Mouse (Mus musculus) intestine, postnatal 0 days (tissue): ENCODE measurements around the gene Plk2. TPM values are rescaled to one million over a fixed set of nuclear protein-coding genes. Genes with fewer than 3 reads are reported as not detected.
A peak's percentile ranks its signal among the peaks of the same experiment; 100 is the strongest.
"Not testable (repeated sequence)": the region's sequence is repeated elsewhere in the genome, so short reads cannot be mapped to it uniquely, and the experiment has no call there.

ENCODE experiments used
- ATAC-seq: fragments of 200-750 bp; cut with Nextera tagmentation; 2 replicates; pipeline ENCODE4 v1.8.0; 2017; ENCODE audit warnings: mild to moderate bottlenecking, moderate TSS enrichment, moderate library complexity
- H3K27ac ChIP-seq: fragments of 300-500 bp; sonication (generic); 2 replicates; pipeline ENCODE4 v1.5.1; 2014; ENCODE audit warnings: mild to moderate bottlenecking, low read depth, low read length, moderate library complexity
- H3K27me3 ChIP-seq: fragments of 300-500 bp; sonication (generic); replicated peaks from 2 replicates; pipeline ENCODE4 v1.6.1; 2014; ENCODE audit warnings: low read length, mixed read lengths; ENCODE audit not compliant: control insufficient read depth, insufficient read depth
- H3K36me3 ChIP-seq: fragments of 300-500 bp; sonication (generic); 2 replicates; pipeline ENCODE4 v1.6.1; 2014; ENCODE audit warnings: mild to moderate bottlenecking, moderate library complexity; ENCODE audit not compliant: control insufficient read depth, insufficient read depth
- H3K4me1 ChIP-seq: fragments of 300-500 bp; sonication (generic); replicated peaks from 2 replicates; pipeline ENCODE4 v1.6.1; 2014; ENCODE audit warnings: antibody characterized with exemption, low read length, mixed read lengths; ENCODE audit not compliant: control insufficient read depth, insufficient read depth
- H3K4me2 ChIP-seq: fragments of 300-500 bp; sonication (generic); replicated peaks from 2 replicates; pipeline ENCODE4 v1.6.1; 2014; ENCODE audit warnings: low read depth, mild to moderate bottlenecking, moderate library complexity
- H3K4me3 ChIP-seq: fragments of 300-500 bp; sonication (generic); 2 replicates; pipeline ENCODE4 v1.5.1; 2014; ENCODE audit warnings: low read depth, low read length
- H3K9ac ChIP-seq: fragments of 300-500 bp; sonication (generic); 2 replicates; pipeline ENCODE4 v1.6.1; 2014; ENCODE audit warnings: mild to moderate bottlenecking, low read depth, low read length
- H3K9me3 ChIP-seq: fragments of 300-500 bp; sonication (generic); 2 replicates; pipeline ENCODE4 v1.6.1; 2016; ENCODE audit warnings: mixed run types; ENCODE audit not compliant: control insufficient read depth
- CTCF ChIP-seq: sonication (generic); IDR thresholded peaks from 2 replicates; pipeline ENCODE4 v1.5.1; 2016; ENCODE audit warnings: low read depth, mild to moderate bottlenecking, control low read depth, antibody characterized with exemption, moderate library complexity
- WGBS: fragments of 180-500 bp; shearing (Covaris S2); extraction: QIAGEN DNeasy Blood & Tissue Kit; methylation state at CpG from one replicate; pipeline ENCODE4 v1.1.7; 2014; 5-methylcytosine and 5-hydroxymethylcytosine counted together
- polyA plus RNA-seq: library from polyadenylated mRNA; unstranded; fragments of >200 nt; fragmentation: Nextera tagmentation; extraction: Ambion mirVana; gene quantifications from 2 replicates; pipeline ENCODE4 v1.2.1, GENCODE M21; 2015

The Plk2 gene
- polyA plus RNA-seq, 1 experiment from 2014 or later, result 16.4 TPM

DNA sequence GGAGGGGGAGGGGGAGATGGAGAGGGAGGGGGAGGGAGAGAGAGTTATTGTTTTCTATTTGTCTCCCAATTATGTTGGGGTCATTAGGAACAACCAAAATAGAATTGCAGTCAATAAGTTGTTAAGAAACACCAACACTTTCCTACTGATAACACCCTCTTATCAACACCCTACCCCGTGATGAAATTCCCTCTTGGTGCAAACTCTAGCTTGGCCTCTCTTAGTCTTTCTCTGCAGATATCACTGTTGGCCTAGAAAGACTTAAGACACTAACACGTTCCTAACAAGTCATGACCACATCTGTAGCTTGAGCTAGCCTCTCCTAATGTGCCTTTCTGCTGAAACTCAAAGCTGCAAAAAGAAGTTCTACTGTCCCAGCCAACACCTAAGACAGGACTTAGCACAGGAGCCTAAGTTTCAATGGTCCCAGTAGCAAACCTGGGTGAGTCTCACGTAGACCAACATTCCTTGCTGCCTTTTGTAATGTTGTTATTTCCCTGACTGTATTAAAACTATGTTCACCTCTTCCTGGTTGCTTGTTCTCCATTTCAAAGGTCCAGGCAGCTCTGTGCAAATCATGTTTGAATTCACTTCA lies 26.8 kb upstream of the Plk2 start:
- H3K4me2 ChIP-seq, result no peak overlapping the region
- WGBS, result 64% methylated on average over 3 of the region's 3 CpGs
- H3K27me3 ChIP-seq, result no peaks in the 10 kb centered on the region
- H3K36me3 ChIP-seq, result no peaks in the 10 kb centered on the region
- no peak for ATAC-seq
- no peak overlapping the region for H3K9ac ChIP-seq
- H3K4me3 ChIP-seq, result no peak overlapping the region
- no peaks in the 10 kb centered on the region for H3K4me1 ChIP-seq
- H3K27ac ChIP-seq, result no peak overlapping the region
- no peak for TF ChIP-seq CTCF
- H3K9me3 ChIP-seq, result no peaks in the 10 kb centered on the region

GRCm38 (mm10) chr13:110368556-110369040 lies 26.2 kb upstream of the Plk2 start:
- not testable (repeated sequence) for H3K9ac ChIP-seq, H3K4me2 ChIP-seq, H3K36me3 ChIP-seq, H3K9me3 ChIP-seq, H3K4me3 ChIP-seq, ATAC-seq, H3K27ac ChIP-seq, H3K4me1 ChIP-seq, H3K27me3 ChIP-seq
- WGBS, result 54% methylated on average over 6 of the region's 6 CpGs
- peak; percentile 99 for TF ChIP-seq CTCF

GRCm38 (mm10) chr13:110369673-110370072 lies 25.2 kb upstream of the Plk2 start:
- ATAC-seq, result no peak
- WGBS, result 93% methylated on average over 1 of the region's 1 CpGs
- no peak overlapping the region for H3K27ac ChIP-seq
- H3K9me3 ChIP-seq, result no peaks in the 10 kb centered on the region
- H3K27me3 ChIP-seq, result no peaks in the 10 kb centered on the region
- no peak overlapping the region for H3K4me2 ChIP-seq
- no peak for TF ChIP-seq CTCF
- no peaks in the 10 kb centered on the region for H3K4me1 ChIP-seq
- H3K4me3 ChIP-seq, result no peak overlapping the region
- H3K9ac ChIP-seq, result no peak overlapping the region
- no peaks in the 10 kb centered on the region for H3K36me3 ChIP-seq

GRCm38 (mm10) chr13:110382447-110382901 lies 12.4 kb upstream of the Plk2 start:
- ATAC-seq, result no peak
- Histone ChIP-seq H3K4me1 (no peaks in the 10 kb centered on the region), H3K36me3 (no peaks in the 10 kb centered on the region), H3K9ac (no peak overlapping the region), H3K4me3 (no peak overlapping the region), H3K27me3 (no peaks in the 10 kb centered on the region), H3K9me3 (no peaks in the 10 kb centered on the region), H3K27ac (no peak overlapping the region), H3K4me2 (no peak overlapping the region)
- TF ChIP-seq CTCF, result peak; percentile 87
- 19% methylated on average over 5 of the region's 5 CpGs for WGBS

DNA sequence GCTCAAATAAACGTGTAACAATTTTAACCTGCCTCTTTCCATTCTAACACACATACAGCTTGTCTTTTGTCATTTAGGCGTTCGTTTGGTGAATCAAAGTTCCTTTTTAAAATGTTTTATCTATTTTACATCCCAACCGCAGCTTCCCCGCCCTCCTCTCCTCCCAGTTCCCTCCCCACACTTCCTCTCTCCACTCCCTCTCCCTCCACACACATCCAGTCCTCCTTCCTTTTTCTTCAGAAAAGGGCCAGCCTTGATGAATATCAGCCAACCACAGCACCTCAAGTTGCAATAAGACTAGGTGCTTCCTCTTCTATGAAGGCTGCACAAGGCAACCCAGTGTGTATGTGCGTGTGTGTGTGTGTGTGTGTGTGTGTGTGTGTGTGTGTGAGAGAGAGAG lies 10.3 kb upstream of the Plk2 start:
- no peak overlapping the region for H3K4me2 ChIP-seq
- H3K9me3 ChIP-seq, result no peaks in the 10 kb centered on the region
- ATAC-seq, result no peak
- TF ChIP-seq CTCF, result no peak
- H3K9ac ChIP-seq, result no peak overlapping the region
- no peak overlapping the region for H3K4me3 ChIP-seq
- H3K4me1 ChIP-seq, result no peaks in the 10 kb centered on the region
- no peak overlapping the region for H3K27ac ChIP-seq
- WGBS, result 63% methylated on average over 6 of the region's 6 CpGs
- no peaks in the 10 kb centered on the region for H3K27me3 ChIP-seq
- H3K36me3 ChIP-seq, result no peaks in the 10 kb centered on the region

- peak; percentile 86 for TF ChIP-seq CTCF
- WGBS, result 17% methylated on average over 8 of the region's 8 CpGs
- Histone ChIP-seq H3K9ac (no peak overlapping the region), H3K4me3 (no peak overlapping the region), H3K36me3 (no peaks in the 10 kb centered on the region), H3K4me1 (no peaks in the 10 kb centered on the region), H3K27ac (no peak overlapping the region), H3K9me3 (no peaks in the 10 kb centered on the region), H3K27me3 (no peaks in the 10 kb centered on the region), H3K4me2 (no peak overlapping the region)
- ATAC-seq, result no peak
Observed at GRCm38 (mm10) chr13:110392210-110392609, 2.6 kb upstream of the Plk2 start.
